Mouse (Mus musculus) inflammation-experienced regulatory T-cells, adult 6 months (primary cell): Measurements from ENCODE around the gene Rims1. TPM values are rescaled to one million over a fixed set of nuclear protein-coding genes. Genes with fewer than 3 reads are reported as not detected.

Experiments used
- ATAC-seq: one replicate; pipeline ENCODE4 v1.8.0; 2017
- polyA plus RNA-seq, 3 experiments: library from polyadenylated mRNA; unstranded; fragments of 100-300 nt; shearing (Covaris generic); gene quantifications; one replicate each; pipeline ENCODE4 v1.2.1; 2017

Rims1 gene
- polyA plus RNA-seq = not detected

- no peak for ATAC-seq
Observed at GRCm38 (mm10) chr1:22805726-22806625, at the start of gene Rims1. TSS of gene Rims1 (minus strand) at chr1:22805994.

DNA sequence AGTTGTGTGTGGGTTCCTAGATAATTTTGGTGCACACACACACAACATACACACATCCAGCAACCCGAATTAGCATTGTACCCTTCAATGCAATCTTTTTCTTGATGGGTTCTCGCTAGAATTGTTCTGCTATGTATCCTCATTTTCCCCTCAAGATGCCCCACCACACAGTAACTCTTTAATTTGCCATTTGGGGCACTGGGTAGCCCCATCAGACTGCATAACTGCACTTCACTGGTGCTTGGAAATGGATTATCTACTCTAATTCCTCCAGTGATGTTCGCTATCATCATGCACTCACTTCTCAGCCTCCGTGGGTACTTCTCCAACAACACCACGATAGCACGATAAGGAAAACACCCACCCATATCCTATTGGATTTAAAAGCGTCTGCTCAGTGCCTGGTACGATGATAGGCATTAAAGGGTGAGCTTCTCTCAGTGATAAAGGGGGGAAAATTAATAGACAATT, 867 bp upstream of the Rims1 start:
- no peak for ATAC-seq

- no peak for ATAC-seq
Observed at GRCm38 (mm10) chr1:22805025-22805725, 619 bp downstream of the Rims1 start.

DNA sequence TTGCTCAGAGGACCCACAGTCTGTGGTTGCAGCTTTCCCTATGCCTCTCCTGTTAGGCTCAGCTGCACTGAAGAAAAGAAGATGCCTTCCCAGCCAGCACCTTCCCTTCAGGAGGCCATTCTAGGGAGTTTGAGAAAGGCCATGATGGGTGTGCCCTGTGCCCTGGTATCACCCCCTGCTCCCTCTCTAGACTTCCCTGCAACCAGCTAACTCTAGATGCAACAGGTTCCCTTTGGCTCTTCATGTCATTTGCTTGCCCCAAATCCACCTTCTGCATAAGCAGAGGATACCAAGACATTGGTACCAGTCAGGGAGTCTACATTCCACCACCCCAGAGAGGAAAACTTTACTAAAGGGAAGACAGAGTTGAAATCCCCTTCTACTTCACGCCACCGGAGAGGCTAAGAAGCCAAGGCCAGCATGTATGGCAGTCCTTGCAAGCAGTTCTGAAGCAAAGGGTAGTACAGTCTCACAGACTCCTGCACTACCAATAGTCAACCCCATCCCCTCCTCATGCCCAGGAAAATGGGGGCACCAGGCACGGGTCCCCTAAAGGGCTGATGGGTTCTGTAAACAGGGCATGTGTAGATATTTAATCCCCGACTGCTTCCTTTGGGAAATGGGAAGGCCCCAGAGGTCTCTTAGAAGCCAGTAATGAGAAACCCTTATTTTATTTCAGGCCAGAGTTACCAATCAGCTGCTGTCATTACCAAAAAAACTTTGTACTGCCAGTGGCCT, 1.5 kb downstream of the Rims1 start:
- ATAC-seq = no peak

GRCm38 (mm10) chr1:22803471-22803870, 2.3 kb downstream of the Rims1 start:
- no peak for ATAC-seq

GRCm38 (mm10) chr1:22800276-22800675, 5.5 kb downstream of the Rims1 start:
- ATAC-seq = no peak

GRCm38 (mm10) chr1:22797091-22797490, 8.7 kb downstream of the Rims1 start:
- no peak for ATAC-seq

GRCm38 (mm10) chr1:22789391-22789909, 16.3 kb downstream of the Rims1 start:
- ATAC-seq = no peak

DNA sequence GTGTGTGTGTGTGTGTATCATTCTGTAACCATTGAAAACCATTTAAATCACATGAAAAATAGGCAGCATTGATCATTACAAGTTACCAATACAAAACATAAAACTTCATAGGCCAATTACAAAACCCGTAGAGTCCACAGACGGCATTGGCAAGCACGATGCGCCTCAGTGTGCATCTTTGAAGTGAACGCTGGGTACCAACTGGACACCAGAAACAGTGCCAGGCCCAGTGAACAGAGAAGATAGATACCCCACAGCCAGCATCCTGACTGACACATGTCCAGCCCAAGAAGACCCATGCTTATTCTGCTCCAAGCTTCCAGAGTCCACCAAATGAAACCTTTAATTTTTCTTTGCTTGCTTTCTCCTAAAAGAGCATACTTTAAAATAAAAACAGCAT, 18.2 kb downstream of the Rims1 start:
- ATAC-seq = no peak

- no peak for ATAC-seq
Observed at GRCm38 (mm10) chr1:22770530-22771254, 35.1 kb downstream of the Rims1 start.

GRCm38 (mm10) chr1:22763376-22763775, 42.4 kb downstream of the Rims1 start:
- no peak for ATAC-seq

DNA sequence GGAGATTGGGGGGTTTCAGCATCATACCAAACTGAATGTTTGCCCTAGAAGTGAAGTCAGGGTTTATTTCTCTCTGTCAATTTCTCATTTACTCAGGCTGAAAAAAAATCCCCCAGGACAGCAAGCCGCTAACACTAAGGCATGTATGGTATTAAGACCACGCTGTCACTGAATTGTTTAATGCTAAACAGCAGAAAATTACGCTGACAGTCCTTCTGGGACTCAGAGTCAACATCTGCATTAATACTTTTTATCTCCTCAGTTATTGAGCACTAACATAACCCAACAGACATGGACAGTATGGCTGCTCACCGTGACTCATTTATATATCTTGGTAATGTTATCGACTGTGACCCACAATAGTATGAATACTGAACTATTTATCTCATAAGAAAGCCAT, 43.0 kb downstream of the Rims1 start:
- no peak for ATAC-seq

- ATAC-seq = no peak
Observed at GRCm38 (mm10) chr1:22750536-22750935, 55.3 kb downstream of the Rims1 start.

DNA sequence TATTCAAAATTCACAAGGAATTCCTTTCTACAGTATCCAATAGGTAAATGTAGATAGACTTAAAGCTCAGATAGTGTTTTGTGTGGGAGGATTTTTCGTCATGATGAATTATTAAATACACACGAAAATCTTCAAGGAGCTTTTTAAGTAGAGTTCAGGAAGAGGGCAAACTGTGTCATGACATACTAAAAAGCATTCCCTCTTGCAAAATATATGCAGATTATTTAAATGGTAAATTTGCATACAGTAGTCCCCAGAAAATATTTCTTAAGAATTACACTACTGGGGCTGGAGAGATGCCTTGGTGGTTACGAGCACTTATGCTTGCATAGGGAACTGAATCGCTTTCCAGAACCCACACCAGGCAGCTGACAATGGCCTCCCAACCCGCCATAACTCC, 61.1 kb downstream of the Rims1 start:
- no peak for ATAC-seq

DNA sequence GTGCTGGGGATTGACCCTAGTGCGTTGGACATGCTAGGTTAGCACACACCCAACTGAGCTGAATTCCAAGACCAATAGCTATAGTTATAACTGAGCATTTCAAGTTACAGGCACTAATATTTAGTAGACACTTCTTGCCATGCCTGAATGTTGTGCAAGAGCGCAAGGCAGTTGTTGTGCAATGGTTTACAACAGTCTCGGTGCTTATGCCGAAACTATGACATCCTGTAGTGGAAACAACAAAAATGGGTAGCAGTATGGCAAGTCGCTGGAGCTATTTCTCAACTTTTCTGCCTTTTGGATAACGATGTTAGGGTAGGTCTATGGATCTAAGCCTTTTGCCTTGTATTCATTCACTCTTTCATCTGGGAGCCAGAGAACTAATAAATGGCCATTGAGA, 68.3 kb downstream of the Rims1 start:
- ATAC-seq = no peak

DNA sequence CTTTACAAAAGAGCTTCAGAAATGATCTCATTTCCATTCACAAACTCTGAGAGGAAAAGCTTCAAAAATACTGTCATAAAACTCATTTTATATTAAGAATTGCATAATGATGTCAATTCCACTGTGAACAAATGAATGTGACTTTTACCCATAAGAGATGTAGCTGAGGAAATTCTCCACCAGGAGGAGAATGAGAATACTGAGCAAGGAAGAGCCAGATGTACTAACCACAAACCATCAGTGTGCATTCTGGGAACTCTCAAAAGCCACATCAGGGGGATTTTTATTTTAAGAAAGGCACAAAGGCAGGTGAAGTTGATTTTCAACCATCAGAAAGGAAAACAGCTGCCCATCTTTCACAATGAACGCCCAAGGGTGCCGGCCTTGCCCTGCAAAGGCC, 71.4 kb downstream of the Rims1 start:
- no peak for ATAC-seq

- ATAC-seq = no peak
Observed at GRCm38 (mm10) chr1:22733281-22733680, 72.5 kb downstream of the Rims1 start.

GRCm38 (mm10) chr1:22728207-22728606, 77.6 kb downstream of the Rims1 start:
- ATAC-seq = no peak

GRCm38 (mm10) chr1:22721706-22722105, 84.1 kb downstream of the Rims1 start:
- ATAC-seq = no peak

GRCm38 (mm10) chr1:22720714-22721113, 85.1 kb downstream of the Rims1 start:
- no peak for ATAC-seq

- no peak for ATAC-seq
Observed at GRCm38 (mm10) chr1:22709461-22709860, 96.3 kb downstream of the Rims1 start.

- no peak for ATAC-seq
Observed at GRCm38 (mm10) chr1:22695046-22695445, 110.7 kb downstream of the Rims1 start.
